Mouse (Mus musculus): ENCODE measurements around the gene Slc26a5.

GRCm38 (mm10) chr5:21789061-21789460 lies 76.3 kb downstream of the Slc26a5 start:
- no peak for TF ChIP-seq JUND (conservative IDR thresholded peaks at IDR 0.05; ENCODE audit: low read depth, low read length)
- TF ChIP-seq CTCF (conservative IDR thresholded peaks at IDR 0.05 in 1 of 2, IDR thresholded peaks at IDR 0.05 in 1 of 2; ENCODE audit: low read depth in 2 of 2, low read length in 2 of 2), result no peak
- no peak for TF ChIP-seq MAX (IDR thresholded peaks at IDR 0.05; ENCODE audit: low read length)
- no peak for TF ChIP-seq ZC3H11A (IDR thresholded peaks at IDR 0.05; ENCODE audit: low read depth, low read length)
- no peak for TF ChIP-seq MXI1 (IDR thresholded peaks at IDR 0.05; ENCODE audit: low read depth, low read length)
- TF ChIP-seq ZKSCAN1 (IDR thresholded peaks at IDR 0.05; ENCODE audit: borderline replicate concordance, low read depth, low read length), result no peak
- no peak for TF ChIP-seq ELF1 (IDR thresholded peaks at IDR 0.05; ENCODE audit: low read depth, low read length)
- no peak for TF ChIP-seq POLR2A (IDR thresholded peaks at IDR 0.05; ENCODE audit: low read depth, low read length)
- TF ChIP-seq ETS1 (conservative IDR thresholded peaks at IDR 0.05; ENCODE audit: low read depth, low read length), result no peak
- TF ChIP-seq SIN3A (IDR thresholded peaks at IDR 0.05; ENCODE audit: low read length), result no peak
- TF ChIP-seq EP300 (IDR thresholded peaks at IDR 0.05; ENCODE audit: low read length), result no peak
